Mouse (Mus musculus) right cerebral cortex, postnatal 36 days (tissue): ENCODE data around the gene Prss22.
A peak's percentile ranks its signal among the peaks of the same experiment; 100 is the strongest.
"Not testable (repeated sequence)": the region's sequence is repeated elsewhere in the genome, so short reads cannot be mapped to it uniquely, and the experiment has no call there.

ENCODE experiments used
- DNase-seq, 2 experiments: peaks; one replicate each; pipeline ENCODE4 v3.0.0; 2022; ENCODE audit warnings: low spot score in 2 of 2, mixed read lengths in 1 of 2

Prss22 gene

DNA sequence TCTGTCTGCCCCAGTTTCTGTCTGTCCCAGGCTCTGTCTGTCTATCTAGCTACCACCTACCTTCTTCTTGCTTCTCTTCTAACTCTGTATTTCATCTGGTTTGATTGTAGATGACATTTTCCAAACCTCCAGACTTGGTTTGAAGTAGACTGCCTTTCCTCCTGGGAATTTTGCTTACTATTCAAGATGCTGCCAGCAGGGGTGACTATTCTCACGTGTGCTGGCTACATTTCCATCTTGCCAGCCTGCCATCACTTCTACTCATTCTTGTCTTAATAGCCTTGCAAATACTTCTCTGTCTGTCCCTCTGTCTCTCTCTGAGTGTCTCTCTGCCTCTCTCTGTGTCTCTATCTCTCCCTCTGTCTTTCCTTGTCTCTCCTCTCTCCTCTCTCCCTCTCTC, 2.5 kb downstream of the Prss22 start:
- DNase-seq, result no peak

- DNase-seq, result no peak
These were observed 3.2 kb downstream of the Prss22 start for GRCm38 (mm10) chr17:23994667-23995066.

DNA sequence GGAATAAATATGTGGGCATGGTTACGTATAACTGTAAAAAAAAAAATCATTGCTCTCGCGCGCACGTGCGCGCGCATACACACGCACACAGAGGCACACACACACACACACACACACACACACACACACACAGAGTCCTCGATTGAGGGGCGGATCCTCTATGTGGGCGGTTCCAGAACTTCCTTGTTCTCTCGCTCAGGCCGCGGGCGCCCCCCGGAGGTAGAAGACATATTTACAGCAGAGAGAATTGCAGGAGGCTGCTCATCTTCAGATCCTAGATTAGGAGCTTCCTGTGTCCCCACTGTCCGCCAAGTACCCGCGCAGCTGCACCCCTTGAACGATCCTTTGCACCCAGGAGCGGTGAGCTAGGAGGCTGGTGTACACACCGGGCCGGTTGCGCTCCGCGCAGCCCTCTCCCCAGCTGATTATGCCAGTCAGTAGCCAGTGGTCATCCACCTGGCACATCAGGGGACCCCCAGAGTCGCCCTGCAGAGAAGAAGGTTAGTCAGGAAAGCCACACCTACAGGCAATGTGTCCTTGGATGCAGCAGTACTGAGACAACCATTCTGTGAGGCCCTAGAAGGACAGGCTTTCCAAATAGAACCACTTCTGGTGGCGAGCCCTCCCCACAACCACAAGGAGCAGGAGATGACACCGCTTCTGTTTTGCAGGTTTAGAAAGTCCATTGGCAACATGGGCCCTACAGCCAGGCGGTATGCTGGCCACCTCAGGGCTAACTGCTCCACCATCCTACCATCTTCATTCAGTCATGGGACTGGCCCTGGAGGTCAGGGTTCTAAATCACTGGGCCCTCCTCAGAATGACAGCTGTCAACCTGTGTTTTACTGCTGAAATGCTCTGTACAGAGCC, 4.1 kb downstream of the Prss22 start:
- peak; percentile 91 to 92 for DNase-seq

- DNase-seq, result no peak
These were observed 4.9 kb downstream of the Prss22 start for GRCm38 (mm10) chr17:23992789-23993553.

DNA sequence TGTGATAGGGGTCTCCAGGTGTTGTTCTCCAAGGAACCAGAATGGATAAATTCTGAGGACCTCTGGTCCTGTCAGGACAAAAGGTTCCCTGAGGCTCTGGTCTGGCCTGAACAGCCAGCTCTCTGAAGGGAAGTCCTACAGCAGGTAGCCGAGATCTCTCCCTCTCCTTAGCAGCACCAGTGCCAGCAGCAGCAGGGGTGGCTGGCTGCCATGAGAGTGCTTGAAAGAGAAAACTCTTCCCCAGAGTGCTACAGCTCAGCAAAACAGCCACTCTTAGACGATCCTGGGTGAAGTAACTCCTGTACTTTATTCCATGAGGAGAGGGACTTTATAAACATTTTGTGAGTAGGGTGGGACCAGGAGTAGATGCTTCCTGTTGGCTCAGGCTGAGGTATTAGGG, 8.1 kb downstream of the Prss22 start:
- DNase-seq, result no peak

DNA sequence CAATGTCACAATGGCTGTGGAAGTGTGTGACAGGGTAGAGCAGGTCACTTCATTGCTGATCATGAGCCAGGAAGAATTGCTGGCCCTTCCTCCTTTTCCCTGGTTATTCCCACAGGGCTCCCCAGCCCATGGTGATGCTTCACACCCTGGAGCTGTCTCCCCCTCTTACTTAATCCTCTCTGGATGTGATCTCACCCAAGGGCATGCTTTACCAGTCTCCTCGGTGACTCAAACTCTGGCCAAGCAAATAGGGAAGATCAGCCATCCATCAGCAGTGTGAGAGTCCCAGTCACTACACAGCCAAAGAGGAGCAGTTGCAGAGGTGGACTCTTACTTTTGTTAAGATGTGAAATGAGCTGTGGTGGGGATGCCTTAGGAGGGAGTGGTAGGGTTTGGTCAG, 12.9 kb downstream of the Prss22 start:
- no peak for DNase-seq

DNA sequence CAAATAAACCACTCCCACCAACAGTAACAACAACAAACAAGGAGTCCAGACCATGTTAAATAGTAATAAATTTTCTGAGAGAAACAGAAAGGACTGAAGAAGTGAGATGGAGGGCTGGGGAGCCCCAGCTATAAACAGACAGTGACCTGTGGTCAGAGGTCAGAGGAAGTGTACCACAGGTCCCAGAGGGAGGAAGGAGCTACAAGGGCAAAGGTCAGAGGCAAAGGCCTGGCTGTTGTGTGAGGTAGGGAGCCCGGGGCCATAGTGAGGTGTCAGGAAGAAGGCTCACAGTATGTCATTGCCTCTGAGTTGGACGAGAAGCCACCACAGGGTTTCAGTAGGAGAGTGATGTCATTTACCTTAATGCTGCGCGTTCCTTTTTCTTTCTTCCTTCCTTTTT, 15.0 kb downstream of the Prss22 start:
- DNase-seq, result no peak

DNA sequence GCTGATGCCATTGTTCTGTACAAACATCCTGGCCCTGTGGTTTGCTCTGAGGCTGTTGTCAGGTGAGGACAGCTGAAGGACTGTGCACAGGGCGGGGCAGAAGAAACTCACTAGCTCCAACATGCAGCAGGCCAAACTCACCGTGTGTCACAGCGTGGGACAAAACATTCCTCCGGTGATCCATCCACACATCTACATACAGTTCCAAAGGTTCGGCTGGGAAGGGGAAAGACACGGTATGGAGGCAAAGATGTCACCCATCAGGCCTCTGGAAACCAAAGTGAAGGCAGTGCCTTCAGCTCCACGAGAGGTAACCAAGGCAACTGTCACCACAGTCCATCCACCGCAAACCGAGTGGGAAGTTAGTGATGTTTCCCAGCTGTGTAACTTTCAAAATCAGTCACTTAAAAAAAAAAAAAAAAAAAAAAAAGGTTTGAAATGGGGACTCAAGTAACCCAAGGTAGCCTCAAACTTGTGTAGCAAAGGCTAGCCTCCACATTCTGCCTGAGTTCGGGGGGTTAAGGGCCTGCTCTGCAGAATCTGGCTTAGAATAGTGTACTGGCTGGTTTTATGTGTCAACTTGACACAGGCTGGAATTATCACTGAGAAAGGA, 17.5 kb downstream of the Prss22 start, which contains the start of gene Prss30:
Gene Prss30 (minus strand): TSS at position 270 of the 613 bp plus-strand sequence.
- DNase-seq, result no peak

GRCm38 (mm10) chr17:23979471-23979870, 18.4 kb downstream of the Prss22 start:
- DNase-seq, result no peak

- DNase-seq, result no peak
These were observed 21.2 kb downstream of the Prss22 start for GRCm38 (mm10) chr17:23976665-23977064.

GRCm38 (mm10) chr17:23971315-23971714, 26.6 kb downstream of the Prss22 start:
- no peak for DNase-seq

- peak; percentile 58 to 67 for DNase-seq
These were observed 28.7 kb downstream of the Prss22 start for GRCm38 (mm10) chr17:23969231-23969630.

GRCm38 (mm10) chr17:23968780-23969179, 29.1 kb downstream of the Prss22 start:
- no peak for DNase-seq

GRCm38 (mm10) chr17:23966658-23967401, 31.1 kb downstream of the Prss22 start:
- no peak for DNase-seq

- no peak for DNase-seq
These were observed 32.0 kb downstream of the Prss22 start for GRCm38 (mm10) chr17:23965805-23966425.

GRCm38 (mm10) chr17:23961573-23962122, 36.3 kb downstream of the Prss22 start:
- no peak for DNase-seq

DNA sequence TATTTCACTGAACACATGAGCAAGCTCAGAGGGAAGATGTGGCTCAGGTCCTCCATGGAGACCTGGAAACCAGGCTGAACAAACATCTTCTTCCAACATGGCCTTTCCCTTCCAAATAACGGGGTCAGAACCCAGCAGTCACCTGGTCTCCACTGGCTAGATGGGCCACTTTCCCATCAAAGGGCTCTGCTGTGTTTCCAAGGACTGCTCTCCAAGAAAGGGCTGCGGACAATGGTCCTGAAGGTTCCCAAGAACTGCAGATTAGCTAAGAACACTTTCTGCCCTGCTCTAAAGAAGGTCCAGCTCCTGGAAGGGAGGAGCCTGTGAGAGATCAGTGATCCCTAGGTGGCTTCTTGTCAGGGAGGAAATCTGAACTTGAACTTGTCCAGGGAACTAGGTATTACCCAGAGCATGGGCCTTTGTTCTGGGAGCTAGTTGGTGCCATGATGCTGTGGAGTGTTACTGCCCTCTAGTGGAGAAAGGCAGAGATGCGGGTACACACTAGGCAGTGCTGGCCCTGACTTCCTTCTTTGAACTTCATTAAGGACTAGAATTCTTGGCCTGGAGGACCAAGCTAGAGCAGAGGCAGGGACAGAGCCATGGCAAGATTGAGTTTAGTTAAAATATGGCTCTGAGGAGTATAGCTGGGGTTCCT, 37.7 kb downstream of the Prss22 start:
- peak; percentile 60 to 67 for DNase-seq

- DNase-seq, result no peak
These were observed 42.7 kb downstream of the Prss22 start, which contains the start of gene Sbpl for GRCm38 (mm10) chr17:23955174-23955573. Gene Sbpl, minus strand, starts transcription at chr17:23955274.

DNA sequence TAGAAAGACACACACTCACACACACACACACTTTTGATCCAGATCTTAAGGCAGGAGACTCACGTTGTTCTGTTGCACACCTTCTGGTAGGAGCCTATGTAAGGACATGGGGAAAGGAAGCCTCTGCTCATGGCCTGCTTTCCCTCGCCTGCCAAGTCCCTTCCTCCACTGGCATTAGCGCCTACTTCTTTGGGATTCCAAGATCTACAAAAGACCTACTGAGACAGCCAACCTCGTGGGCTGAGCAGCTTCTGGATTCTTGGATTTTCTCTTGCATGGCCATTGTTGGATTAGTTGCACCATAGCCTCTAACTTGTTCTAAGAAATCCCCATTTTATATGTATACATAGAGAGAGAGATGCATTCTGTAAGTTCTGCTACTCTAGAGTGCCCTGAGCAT, 47.1 kb downstream of the Prss22 start:
- not testable (repeated sequence) for DNase-seq

- DNase-seq, result no peak
These were observed 48.8 kb downstream of the Prss22 start for GRCm38 (mm10) chr17:23949068-23949467.
